Mouse (Mus musculus) forebrain, embryonic 14.5 days (tissue): ENCODE results near the gene Fut7. TPM values are rescaled to one million over a fixed set of nuclear protein-coding genes. Genes with fewer than 3 reads are reported as not detected.

Source experiments
- ATAC-seq: fragments of 200-750 bp; cut with Nextera tagmentation; 2 replicates; pipeline ENCODE4 v1.8.0; 2017; ENCODE audit warnings: mild to moderate bottlenecking, moderate library complexity
- DNase-seq: peaks from one replicate; pipeline ENCODE4 v3.0.0-alpha.2; 2015; ENCODE audit warnings: low spot score
- H3K27ac ChIP-seq: fragments of 300-500 bp; sonication (generic); 2 replicates; pipeline ENCODE4 v1.5.1; 2014; ENCODE audit warnings: low read depth, mild to moderate bottlenecking, control low read depth, low read length, moderate library complexity
- H3K27me3 ChIP-seq: fragments of 300-500 bp; sonication (generic); replicated peaks from 2 replicates; pipeline ENCODE4 v1.6.1; 2014; ENCODE audit warnings: low read length, control low read depth, mixed read lengths; ENCODE audit not compliant: control insufficient read depth, insufficient read depth
- H3K36me3 ChIP-seq: fragments of 300-500 bp; sonication (generic); 2 replicates; pipeline ENCODE4 v1.6.1; 2014; ENCODE audit warnings: low read length, control low read depth; ENCODE audit not compliant: control insufficient read depth, insufficient read depth
- H3K4me1 ChIP-seq: fragments of 300-500 bp; sonication (generic); 2 replicates; pipeline ENCODE4 v1.6.1; 2014; ENCODE audit warnings: antibody characterized with exemption, low read length, control low read depth; ENCODE audit not compliant: control insufficient read depth, insufficient read depth
- H3K4me2 ChIP-seq: fragments of 300-500 bp; sonication (generic); 2 replicates; pipeline ENCODE4 v1.6.1; 2014; ENCODE audit warnings: mild to moderate bottlenecking, control low read depth, low read length
- H3K4me3 ChIP-seq: fragments of 300-500 bp; sonication (generic); 2 replicates; pipeline ENCODE4 v1.5.1; 2014; ENCODE audit warnings: low read depth, low read length, control low read depth
- H3K9ac ChIP-seq: fragments of 300-500 bp; sonication (generic); 2 replicates; pipeline ENCODE4 v1.6.1; 2014; ENCODE audit warnings: mild to moderate bottlenecking, low read length, control low read depth, moderate library complexity
- H3K9me3 ChIP-seq: fragments of 300-500 bp; sonication (generic); replicated peaks from 2 replicates; pipeline ENCODE4 v1.6.1; 2016; ENCODE audit warnings: low read length, control low read depth, mixed read lengths; ENCODE audit not compliant: control insufficient read depth
- WGBS: fragments of 180-500 bp; shearing (Covaris S2); extraction: QIAGEN DNeasy Blood & Tissue Kit; methylation state at CpG from one replicate; pipeline ENCODE4 v1.1.7; 2014; 5-methylcytosine and 5-hydroxymethylcytosine counted together
- polyA plus RNA-seq: library from polyadenylated mRNA; unstranded; fragments of >200 nt; fragmentation: Nextera tagmentation; extraction: Ambion mirVana; gene quantifications from 2 replicates; pipeline ENCODE4 v1.2.1, GENCODE M21; 2014

Gene Fut7
- polyA plus RNA-seq, 1 experiment from 2014 or later, result not detected

GRCm38 (mm10) chr2:25442682-25443081 lies 19.6 kb downstream of the Fut7 start:
- Histone ChIP-seq H3K4me3 (no peak overlapping the region), H3K4me1 (no peaks in the 10 kb centered on the region), H3K9ac (no peak overlapping the region), H3K27ac (no peak overlapping the region), H3K9me3 (no peaks in the 10 kb centered on the region), H3K27me3 (no peaks in the 10 kb centered on the region), H3K36me3 (peaks cover 95% of the 10 kb centered on the region), H3K4me2 (no peak overlapping the region)
- 92% methylated on average over 14 of the region's 14 CpGs for WGBS
- ATAC-seq (no peak), DNase-seq (no peak)

DNA sequence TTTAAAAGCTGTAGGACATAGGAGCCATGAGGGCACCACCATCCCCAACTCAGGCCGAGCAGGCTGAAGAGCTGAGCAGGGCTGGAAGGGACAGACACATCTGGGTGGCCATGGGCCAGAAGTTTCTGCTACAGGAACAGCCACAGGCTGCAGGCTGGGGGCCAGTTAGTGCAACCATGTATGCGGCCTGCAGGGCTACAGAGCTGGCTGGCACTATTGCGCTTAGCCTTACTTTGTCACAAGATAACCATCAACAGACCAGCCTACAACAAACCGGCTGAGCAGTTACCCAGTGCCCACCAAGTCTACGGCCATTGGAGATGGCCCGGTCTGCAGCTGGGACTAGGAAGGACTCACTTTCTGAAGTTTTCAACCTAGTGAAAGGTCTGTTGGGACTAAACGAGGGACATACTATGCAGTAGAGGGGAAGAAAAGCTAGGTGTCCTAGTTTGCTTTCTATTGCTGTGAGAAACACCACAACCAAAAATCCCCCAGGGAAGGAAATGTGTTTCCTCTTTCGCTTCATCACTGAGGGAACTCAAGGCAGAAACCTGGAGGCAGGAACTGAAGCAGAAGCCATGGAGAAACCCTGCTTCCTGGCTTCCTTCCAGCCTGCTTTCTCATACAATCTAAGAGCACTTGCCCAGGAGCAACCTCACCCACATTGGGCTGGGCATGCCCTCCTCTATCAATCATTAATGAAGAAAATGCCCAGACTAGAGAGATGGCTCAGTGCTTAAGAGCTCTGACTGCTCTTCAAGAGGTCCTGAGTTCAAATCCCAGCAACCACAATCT lies 28.0 kb downstream of the Fut7 start:
- H3K9ac ChIP-seq, result no peak overlapping the region
- no peak for ATAC-seq
- 86% methylated on average over 8 of the region's 8 CpGs for WGBS
- no peak overlapping the region for H3K4me3 ChIP-seq
- no peaks in the 10 kb centered on the region for H3K27me3 ChIP-seq
- peaks cover 30% of the 10 kb centered on the region for H3K36me3 ChIP-seq
- no peak overlapping the region for H3K27ac ChIP-seq
- H3K9me3 ChIP-seq, result no peaks in the 10 kb centered on the region
- H3K4me2 ChIP-seq, result no peak overlapping the region
- H3K4me1 ChIP-seq, result no peaks in the 10 kb centered on the region
- no peak for DNase-seq

- WGBS, result 42% methylated on average over 1 of the region's 1 CpGs
- ATAC-seq (no peak), DNase-seq (no peak)
- H3K27me3 ChIP-seq, result no peaks in the 10 kb centered on the region
- no peak overlapping the region for H3K9ac ChIP-seq
- H3K4me2 ChIP-seq, result no peak overlapping the region
- no peak overlapping the region for H3K4me3 ChIP-seq
- H3K27ac ChIP-seq, result no peak overlapping the region
- no peaks in the 10 kb centered on the region for H3K9me3 ChIP-seq
- H3K36me3 ChIP-seq, result peaks cover 19% of the 10 kb centered on the region
- H3K4me1 ChIP-seq, result no peaks in the 10 kb centered on the region
Observed at GRCm38 (mm10) chr2:25452951-25453350, 29.9 kb downstream of the Fut7 start.

DNA sequence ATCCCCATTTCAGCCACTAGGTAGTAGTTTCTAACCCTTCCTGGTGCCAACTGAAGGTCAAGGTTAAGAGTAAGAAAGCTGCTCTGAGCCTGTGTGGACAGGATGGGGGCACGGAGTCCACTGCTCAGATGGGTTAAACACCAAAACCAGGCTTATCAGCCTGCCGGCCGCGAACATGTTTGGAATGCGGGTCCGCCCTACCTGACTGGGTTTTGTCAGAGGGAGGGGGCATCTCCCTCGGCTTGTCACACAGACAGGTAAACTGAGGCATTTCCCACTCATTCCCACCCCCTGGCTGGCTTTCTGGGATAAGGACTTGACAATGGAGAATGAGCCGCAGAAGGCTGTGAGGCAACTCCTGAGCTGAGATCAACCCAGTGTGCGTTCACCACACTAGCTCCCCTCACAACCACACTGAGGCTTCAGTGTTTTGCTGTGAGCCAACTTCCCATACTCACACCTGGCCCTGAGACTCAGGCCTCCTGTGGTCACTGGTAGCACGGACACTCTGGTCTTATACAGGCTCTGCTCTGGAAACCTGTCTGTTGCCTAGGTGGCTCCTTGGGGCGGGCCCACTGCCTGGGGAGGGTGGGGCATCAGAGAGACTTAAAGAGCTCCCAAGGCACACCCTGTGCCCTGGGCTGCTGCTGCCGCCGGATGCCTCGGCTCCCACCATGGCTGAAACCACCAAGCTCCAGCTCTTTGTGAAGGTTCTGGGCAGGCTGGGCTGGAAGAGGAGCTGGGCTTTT lies 33.3 kb downstream of the Fut7 start, which contains the start of gene Clic3:
Gene Clic3 (plus strand): TSS at position 634 of the 749 bp plus-strand sequence.
- no peak within 1 kb of the TSS for H3K9ac ChIP-seq
- H3K27me3 ChIP-seq, result no peaks in the 10 kb centered on the region
- H3K4me1 ChIP-seq, result peaks cover 10% of the 10 kb centered on the region
- H3K27ac ChIP-seq, result no peak within 1 kb of the TSS
- no peaks in the 10 kb centered on the region for H3K9me3 ChIP-seq
- ATAC-seq, result no peak
- H3K36me3 ChIP-seq, result peaks cover 20% of the 10 kb centered on the region
- WGBS, result 65% methylated on average over 14 of the region's 14 CpGs
- no peak within 1 kb of the TSS for H3K4me2 ChIP-seq
- no peak for DNase-seq
- H3K4me3 ChIP-seq, result no peak within 1 kb of the TSS

DNA sequence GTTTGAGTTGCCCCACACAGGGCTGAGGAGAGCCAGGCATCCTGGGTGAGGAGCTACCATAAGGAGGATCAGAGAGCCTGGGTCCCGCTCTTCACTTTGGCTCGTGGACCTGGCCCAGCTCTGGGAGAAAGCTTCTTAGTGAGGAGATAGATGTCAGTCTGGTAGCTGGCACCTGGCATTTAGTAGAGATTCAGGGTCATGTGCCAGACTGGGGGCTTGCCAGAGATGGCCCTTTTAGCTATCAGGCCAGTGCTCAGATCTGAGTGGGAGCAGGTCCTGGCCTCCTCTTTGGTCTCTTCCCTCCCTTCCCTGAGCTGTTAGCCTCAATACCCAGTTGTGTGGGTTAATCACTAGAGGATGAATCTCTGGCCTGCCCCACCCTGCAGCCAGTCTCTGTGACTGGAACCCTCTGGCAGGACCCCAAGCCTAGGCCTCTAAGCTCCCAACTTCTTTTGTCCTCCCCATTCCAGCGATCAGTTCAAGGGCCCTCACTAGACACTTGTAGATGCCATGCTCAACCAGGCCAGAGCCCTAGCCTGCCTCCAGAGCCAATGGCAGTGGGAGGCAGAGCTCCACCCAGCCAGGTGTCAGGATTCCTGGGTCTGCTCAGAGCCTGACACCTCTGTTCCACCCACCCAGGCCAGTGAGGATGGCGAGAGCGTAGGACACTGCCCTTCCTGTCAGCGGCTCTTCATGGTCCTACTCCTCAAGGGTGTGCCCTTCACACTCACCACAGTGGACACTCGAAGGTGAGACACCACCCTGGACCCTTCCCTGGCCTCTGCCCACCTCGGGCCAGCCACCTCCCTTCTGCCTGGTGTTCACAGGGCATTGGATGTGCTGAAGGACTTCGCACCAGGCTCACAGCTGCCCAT lies 34.2 kb downstream of the Fut7 start:
- Histone ChIP-seq H3K4me3 (no peak overlapping the region), H3K9me3 (no peaks in the 10 kb centered on the region), H3K4me2 (no peak overlapping the region), H3K9ac (no peak overlapping the region), H3K36me3 (peaks cover 20% of the 10 kb centered on the region), H3K27ac (no peak overlapping the region), H3K4me1 (peaks cover 11% of the 10 kb centered on the region), H3K27me3 (no peaks in the 10 kb centered on the region)
- DNase-seq (no peak), ATAC-seq (no peak)
- WGBS, result 88% methylated on average over 9 of the region's 9 CpGs

DNA sequence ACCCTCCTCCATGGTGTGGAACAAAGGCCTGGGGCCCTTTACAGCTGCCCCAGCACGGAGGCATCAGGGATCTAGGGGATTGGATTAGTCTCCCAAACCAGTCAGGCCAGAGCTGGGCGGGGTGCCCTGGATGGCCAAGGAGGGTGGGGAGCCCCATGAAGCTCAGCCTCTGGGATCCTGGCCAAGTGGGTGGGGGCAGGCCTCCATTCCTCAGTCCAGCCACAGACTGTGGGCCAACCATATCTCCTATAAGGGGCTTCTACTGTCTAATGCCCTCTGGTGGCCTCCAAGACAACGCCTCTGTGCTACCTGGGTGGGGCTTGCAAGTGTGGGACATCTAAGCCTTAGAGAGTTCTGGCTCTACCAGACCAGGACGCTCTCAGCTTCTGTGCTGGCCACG lies 35.8 kb downstream of the Fut7 start:
- ATAC-seq, result no peak
- Histone ChIP-seq H3K9me3 (no peaks in the 10 kb centered on the region), H3K36me3 (peaks cover 20% of the 10 kb centered on the region), H3K4me2 (no peak overlapping the region), H3K27ac (no peak overlapping the region), H3K9ac (no peak overlapping the region), H3K4me3 (no peak overlapping the region), H3K27me3 (no peaks in the 10 kb centered on the region), H3K4me1 (peaks cover 11% of the 10 kb centered on the region)
- WGBS, result 72% methylated on average over 5 of the region's 5 CpGs
- DNase-seq, result no peak

DNA sequence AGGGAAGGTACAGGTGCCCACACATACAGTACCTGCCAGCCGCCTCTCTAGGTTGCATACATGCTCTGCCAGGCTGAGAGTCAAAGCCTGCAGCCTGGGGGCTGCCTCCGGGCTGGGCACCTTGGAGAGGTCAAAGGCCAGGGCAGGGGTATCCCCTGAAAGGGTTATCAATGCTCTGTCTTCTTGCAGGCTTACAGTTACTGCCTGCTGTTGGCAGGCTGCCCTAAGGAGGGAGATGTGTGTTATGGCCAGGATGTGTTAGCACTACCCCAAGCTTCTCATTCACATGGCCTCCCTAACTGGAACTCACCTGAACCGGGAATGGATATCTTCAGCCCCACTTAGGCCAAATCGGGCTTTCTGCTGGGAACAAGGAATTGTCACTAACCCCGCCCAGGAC lies 37.1 kb downstream of the Fut7 start:
- 30% methylated on average over 5 of the region's 5 CpGs for WGBS
- Histone ChIP-seq H3K36me3 (peaks cover 20% of the 10 kb centered on the region), H3K27me3 (no peaks in the 10 kb centered on the region), H3K9me3 (no peaks in the 10 kb centered on the region), H3K4me1 (peaks cover 11% of the 10 kb centered on the region), H3K27ac (peak overlapping the region; percentile 95), H3K4me2 (peak overlapping the region; percentile 87), H3K4me3 (peak overlapping the region; percentile 54), H3K9ac (peak overlapping the region; percentile 68)
- no peak for DNase-seq
- ATAC-seq, result no peak; the same call in none of the 2 replicates

- Histone ChIP-seq H3K4me1 (peaks cover 11% of the 10 kb centered on the region), H3K9me3 (no peaks in the 10 kb centered on the region), H3K27ac (peak within 1 kb of the TSS; percentile 95), H3K4me2 (peak within 1 kb of the TSS; percentile 87), H3K36me3 (peaks cover 20% of the 10 kb centered on the region), H3K9ac (peak within 1 kb of the TSS; percentile 68), H3K4me3 (peak within 1 kb of the TSS; percentile 54), H3K27me3 (no peaks in the 10 kb centered on the region)
- peak; percentile 90 for ATAC-seq
- under 1% methylated on average over 45 of the region's 48 CpGs for WGBS
- DNase-seq, result peak; percentile 97
Observed at GRCm38 (mm10) chr2:25460551-25461309, 37.7 kb downstream of the Fut7 start, which contains the start of gene Paxx. Gene Paxx (minus strand): TSS chr2:25461094.
